Mouse (Mus musculus): ENCODE data around the gene Clic4.

GRCm38 (mm10) chr4:135271419-135271828, 1.2 kb downstream of the Clic4 start:
- TF ChIP-seq POLR2A (IDR thresholded peaks at IDR 0.05; ENCODE audit: borderline replicate concordance, control insufficient read depth, low read depth, low read length): no peak
- no peak for TF ChIP-seq CTCF (IDR thresholded peaks at IDR 0.05; ENCODE audit: control insufficient read depth, insufficient read depth, low read length)
